Mouse (Mus musculus) embryonic facial prominence, embryonic 13.5 days (tissue): ENCODE results near the gene Arr3. TPM values are rescaled to one million over a fixed set of nuclear protein-coding genes. Genes with fewer than 3 reads are reported as not detected.

Source experiments
- ATAC-seq: fragments of 200-750 bp; cut with Nextera tagmentation; 2 replicates; pipeline ENCODE4 v1.8.0; 2017; ENCODE audit warnings: low read depth; ENCODE audit not compliant: insufficient number of reproducible peaks, insufficient read depth, low FRiP score, low TSS enrichment
- H3K27ac ChIP-seq: fragments of 300-500 bp; sonication (generic); 2 replicates; pipeline ENCODE4 v1.5.1; 2015; ENCODE audit warnings: moderate library complexity, mild to moderate bottlenecking, inconsistent platforms
- H3K27me3 ChIP-seq: fragments of 300-500 bp; sonication (generic); 2 replicates; pipeline ENCODE4 v1.6.1; 2015; ENCODE audit warnings: mild to moderate bottlenecking, inconsistent platforms
- H3K36me3 ChIP-seq: fragments of 300-500 bp; sonication (generic); 2 replicates; pipeline ENCODE4 v1.6.1; 2015; ENCODE audit warnings: mild to moderate bottlenecking, inconsistent platforms
- H3K4me1 ChIP-seq: fragments of 300-500 bp; sonication (generic); 2 replicates; pipeline ENCODE4 v1.6.1; 2015; ENCODE audit warnings: inconsistent platforms
- H3K4me2 ChIP-seq: fragments of 300-500 bp; sonication (generic); 2 replicates; pipeline ENCODE4 v1.6.1; 2015; ENCODE audit warnings: moderate library complexity, mild to moderate bottlenecking, inconsistent platforms
- H3K4me3 ChIP-seq: fragments of 300-500 bp; sonication (generic); 2 replicates; pipeline ENCODE4 v1.5.1; 2015; ENCODE audit warnings: mild to moderate bottlenecking, inconsistent platforms
- H3K9ac ChIP-seq: fragments of 300-500 bp; sonication (generic); 2 replicates; pipeline ENCODE4 v1.6.1; 2015; ENCODE audit warnings: mild to moderate bottlenecking, inconsistent platforms
- H3K9me3 ChIP-seq: fragments of 300-500 bp; sonication (generic); 2 replicates; pipeline ENCODE4 v1.6.1; 2016; ENCODE audit warnings: inconsistent platforms
- WGBS: fragments of 180-500 bp; shearing (Covaris S2); methylation state at CpG from one replicate; pipeline ENCODE4 v1.1.7; 2015; ENCODE audit warnings: mixed read lengths; 5-methylcytosine and 5-hydroxymethylcytosine counted together
- polyA plus RNA-seq: library from polyadenylated mRNA; unstranded; fragments of >200 nt; fragmentation: Nextera tagmentation; extraction: Ambion mirVana; gene quantifications from 2 replicates; pipeline ENCODE4 v1.2.1, GENCODE M21; 2015

Arr3 gene
- polyA plus RNA-seq, 1 experiment from 2014 or later = not detected

- H3K4me3 ChIP-seq = peak within 1 kb of the TSS; percentile 59
- ATAC-seq = peak; percentile 98
- H3K9me3 ChIP-seq = no peaks in the 10 kb centered on the region
- H3K36me3 ChIP-seq = peaks cover 13% of the 10 kb centered on the region
- H3K4me1 ChIP-seq = no peaks in the 10 kb centered on the region; the same call in 1 of the 2 replicates
- H3K4me2 ChIP-seq = peak within 1 kb of the TSS; percentile 70
- H3K9ac ChIP-seq = peak within 1 kb of the TSS; percentile 76
- peak within 1 kb of the TSS; percentile 82 for H3K27ac ChIP-seq
- WGBS = 23% methylated on average over 62 of the region's 62 CpGs
- H3K27me3 ChIP-seq = peaks cover 10% of the 10 kb centered on the region
Measured at GRCm38 (mm10) chrX:100625802-100626793, 20.8 kb downstream of the Arr3 start, which contains the start of gene Pdzd11. Gene Pdzd11, minus strand, starts transcription at chrX:100626568.

GRCm38 (mm10) chrX:100629076-100629475, 23.8 kb downstream of the Arr3 start:
- Histone ChIP-seq H3K9me3 (no peaks in the 10 kb centered on the region), H3K27ac (no peak overlapping the region), H3K9ac (no peak overlapping the region), H3K36me3 (no peaks in the 10 kb centered on the region), H3K4me1 (no peaks in the 10 kb centered on the region; the same call in 1 of the 2 replicates), H3K27me3 (peaks cover 10% of the 10 kb centered on the region), H3K4me2 (no peak overlapping the region), H3K4me3 (no peak overlapping the region)
- no peak for ATAC-seq
- 93% methylated on average over 2 of the region's 2 CpGs for WGBS

GRCm38 (mm10) chrX:100638477-100638876, 33.2 kb downstream of the Arr3 start:
- no peak overlapping the region for H3K9ac ChIP-seq
- WGBS = 91% methylated on average over 8 of the region's 8 CpGs
- H3K27me3 ChIP-seq = peaks cover 11% of the 10 kb centered on the region; the same call in 1 of the 2 replicates
- no peak overlapping the region for H3K4me3 ChIP-seq
- H3K4me1 ChIP-seq = no peaks in the 10 kb centered on the region
- no peak overlapping the region for H3K27ac ChIP-seq
- ATAC-seq = no peak
- peaks cover 9% of the 10 kb centered on the region; the same call in 1 of the 2 replicates for H3K36me3 ChIP-seq
- H3K9me3 ChIP-seq = no peaks in the 10 kb centered on the region
- H3K4me2 ChIP-seq = no peak overlapping the region

GRCm38 (mm10) chrX:100652848-100653247, 47.6 kb downstream of the Arr3 start:
- no peak overlapping the region for H3K27ac ChIP-seq
- no peak overlapping the region for H3K4me3 ChIP-seq
- H3K27me3 ChIP-seq = peaks cover 2% of the 10 kb centered on the region; the same call in 1 of the 2 replicates
- H3K9ac ChIP-seq = no peak overlapping the region
- no peaks in the 10 kb centered on the region for H3K4me1 ChIP-seq
- no peak for ATAC-seq
- no peak overlapping the region for H3K4me2 ChIP-seq
- no peaks in the 10 kb centered on the region for H3K36me3 ChIP-seq
- H3K9me3 ChIP-seq = no peaks in the 10 kb centered on the region

GRCm38 (mm10) chrX:100664825-100665224, 59.5 kb downstream of the Arr3 start:
- Histone ChIP-seq H3K9ac (no peak overlapping the region), H3K27me3 (peaks cover 16% of the 10 kb centered on the region; the same call in 1 of the 2 replicates), H3K9me3 (no peaks in the 10 kb centered on the region), H3K36me3 (no peaks in the 10 kb centered on the region; the same call in 1 of the 2 replicates), H3K4me1 (no peaks in the 10 kb centered on the region), H3K4me2 (no peak overlapping the region), H3K27ac (no peak overlapping the region), H3K4me3 (no peak overlapping the region)
- 81% methylated on average over 2 of the region's 2 CpGs for WGBS
- no peak for ATAC-seq

Other genes starting within 250 kb of the Arr3 start
- not detected in 2 replicates for gene Otud6a, start 176.5 kb upstream of the Arr3 start, polyA plus RNA-seq
- gene Awat2, start 162.8 kb upstream of the Arr3 start, polyA plus RNA-seq = 0.46 and 0.58 TPM in 2 replicates
- gene Igbp1, start 111.2 kb upstream of the Arr3 start, polyA plus RNA-seq = 43.7 and 45.4 TPM in 2 replicates
- not detected in 2 replicates for gene Dgat2l6, start 80.7 kb upstream of the Arr3 start, polyA plus RNA-seq
- not detected in 2 replicates for gene Awat1, start 33.2 kb upstream of the Arr3 start, polyA plus RNA-seq
- not detected in 2 replicates for gene P2ry4, start 10.6 kb upstream of the Arr3 start, polyA plus RNA-seq
- 27.1 and 27.9 TPM in 2 replicates for gene Kif4, start 20.2 kb downstream of the Arr3 start, polyA plus RNA-seq
- 117 and 133 TPM in 2 replicates for gene Pdzd11, start 21.1 kb downstream of the Arr3 start, polyA plus RNA-seq
- gene Gdpd2, start 124.4 kb downstream of the Arr3 start, polyA plus RNA-seq = 2.8 and 3.7 TPM in 2 replicates
- 6.7 and 9.4 TPM in 2 replicates for gene Dlg3, start 162.2 kb downstream of the Arr3 start, polyA plus RNA-seq